Mouse (Mus musculus): Measurements from ENCODE around the gene Tspan12.
"Not testable (repeated sequence)": the region's sequence is repeated elsewhere in the genome, so short reads cannot be mapped to it uniquely, and the experiment has no call there.

Tspan12 gene

DNA sequence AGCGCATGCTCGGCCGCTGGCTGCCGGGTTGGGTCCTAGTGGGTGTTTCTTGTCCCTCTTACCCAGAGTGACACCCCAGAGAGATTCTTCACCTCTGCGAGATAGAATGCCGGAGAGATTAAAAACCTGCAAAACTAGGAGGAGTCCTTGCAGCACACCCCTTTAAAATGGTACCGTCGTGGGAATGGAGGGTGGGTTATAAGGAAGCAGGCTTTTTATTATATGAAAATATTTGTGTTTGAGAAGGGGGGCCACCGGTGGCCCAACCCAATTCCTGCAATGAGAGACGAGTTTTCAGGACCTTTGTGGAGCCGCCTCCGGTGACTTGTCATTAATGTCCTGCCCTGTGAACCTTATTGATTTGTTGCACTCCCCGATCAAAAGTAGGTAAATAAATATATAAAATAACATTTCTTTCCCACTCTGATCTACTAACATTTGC is at the start of gene Tspan12:
Gene Tspan12 (minus strand): TSS at position 172 of the 442 bp plus-strand sequence.
- no peak for DNase-seq

DNA sequence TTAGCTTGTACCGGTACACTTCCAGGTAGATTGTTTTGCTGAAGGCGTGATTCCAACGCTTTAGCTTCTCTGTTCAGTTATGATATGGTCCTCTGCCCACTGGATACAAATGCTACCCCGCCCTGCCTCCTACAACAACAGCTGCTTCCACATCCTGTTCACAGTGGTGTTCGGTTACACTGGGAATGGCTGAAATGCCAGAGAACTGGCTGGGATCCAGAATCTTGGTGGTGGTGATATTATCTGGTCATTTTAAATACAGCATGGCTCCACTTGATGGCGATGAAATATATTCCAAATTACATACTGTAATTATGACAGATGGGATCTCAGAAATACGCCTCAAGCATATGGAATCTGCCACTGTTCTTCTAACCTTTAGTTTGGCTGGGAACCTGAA is 42.1 kb upstream of the Tspan12 start:
- no peak for DNase-seq

DNA sequence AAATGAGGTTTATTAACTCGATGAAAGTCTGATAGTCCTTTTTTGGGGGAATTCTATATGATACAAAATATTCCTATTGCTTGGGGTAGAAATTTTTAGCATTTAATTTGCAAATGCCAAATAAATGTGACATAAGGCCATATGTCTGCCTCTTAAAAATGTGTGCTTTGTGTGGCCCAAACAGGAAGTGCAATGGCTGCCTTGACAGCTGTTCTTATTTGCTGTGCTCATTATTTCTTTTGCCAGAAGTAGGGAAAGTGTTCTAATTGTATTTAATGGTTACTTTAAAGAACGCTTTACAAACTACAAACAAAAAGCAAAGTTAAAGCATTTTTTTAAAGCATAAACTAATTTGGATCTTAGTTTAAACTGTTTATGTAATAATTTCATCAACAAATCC is 36.8 kb upstream of the Tspan12 start:
- no peak for DNase-seq

DNA sequence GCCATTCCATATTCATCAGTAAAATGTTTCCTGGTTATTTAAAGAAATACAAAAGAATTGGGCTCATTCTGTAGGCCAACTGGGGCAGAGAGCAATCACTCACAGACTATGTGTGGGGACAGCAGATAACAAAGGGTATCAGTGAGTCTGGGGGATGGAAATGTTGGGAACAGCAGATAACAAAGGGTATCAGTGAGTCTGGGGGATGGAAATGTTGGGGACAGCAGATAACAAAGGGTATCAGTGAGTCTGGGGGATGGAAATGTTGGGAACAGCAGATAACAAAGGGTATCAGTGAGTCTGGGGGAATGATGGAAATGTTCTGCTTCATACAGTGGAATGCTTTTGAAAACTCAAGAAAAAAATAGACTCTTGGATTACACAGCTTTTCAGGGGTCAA is 35.7 kb upstream of the Tspan12 start:
- not testable (repeated sequence) for DNase-seq

DNA sequence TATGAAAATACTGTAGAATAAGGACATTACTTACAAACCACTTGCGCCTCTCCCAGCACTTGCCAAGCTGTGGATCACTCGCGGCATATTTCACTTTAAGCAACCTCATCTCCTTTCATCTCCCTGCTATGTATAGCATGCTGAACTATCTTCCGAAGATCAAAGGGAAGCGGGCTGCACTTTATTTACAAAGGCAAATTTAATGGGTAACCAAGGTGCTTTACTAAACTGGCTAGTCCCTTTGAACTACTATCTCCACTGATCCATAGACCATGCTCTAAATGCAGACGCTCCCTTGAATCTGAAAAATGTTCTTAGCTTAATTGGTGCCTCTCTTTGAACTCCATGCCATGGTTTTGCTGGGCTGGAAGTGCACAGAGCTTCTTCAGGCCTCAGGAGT is 27.2 kb upstream of the Tspan12 start:
- no peak for DNase-seq

DNA sequence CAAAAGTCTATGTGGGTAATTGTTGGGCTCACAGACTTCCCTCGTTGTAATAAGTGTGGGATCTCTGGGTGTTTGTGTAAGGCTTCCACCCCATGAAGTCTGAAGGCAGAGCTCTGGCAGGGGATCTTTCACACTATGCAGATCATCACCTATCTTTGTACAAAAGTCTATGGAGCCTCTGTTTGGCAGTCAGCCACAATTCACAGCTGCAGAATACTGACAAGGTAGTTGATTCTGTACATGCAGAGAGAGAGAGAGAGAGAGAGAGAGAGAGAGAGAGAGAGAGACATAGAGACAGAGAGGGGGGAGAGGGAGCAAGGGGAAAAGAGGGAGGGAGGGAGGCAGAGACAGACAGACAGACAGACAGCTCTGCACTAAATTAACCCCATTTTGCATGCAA is 15.0 kb upstream of the Tspan12 start:
- no peak for DNase-seq

DNA sequence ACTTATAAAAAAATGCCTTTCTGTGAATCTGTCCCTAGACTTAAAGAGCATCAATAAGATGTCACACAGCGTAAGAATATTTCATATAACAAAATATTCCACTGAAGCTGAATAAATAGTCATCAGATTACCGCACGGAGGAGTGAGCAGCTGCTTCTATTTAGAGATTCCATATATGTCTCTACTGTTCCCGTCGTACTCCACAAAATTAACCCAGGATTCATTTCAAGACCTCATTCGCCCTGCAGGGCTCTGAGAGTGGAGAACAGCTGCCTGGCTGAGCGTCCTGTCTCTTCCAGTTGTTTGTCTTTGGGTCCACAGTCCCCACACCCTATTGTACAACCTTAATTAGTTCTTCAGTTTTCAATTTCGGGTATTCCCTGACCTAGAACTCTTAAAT is 11.9 kb upstream of the Tspan12 start:
- DNase-seq, result no peak

DNA sequence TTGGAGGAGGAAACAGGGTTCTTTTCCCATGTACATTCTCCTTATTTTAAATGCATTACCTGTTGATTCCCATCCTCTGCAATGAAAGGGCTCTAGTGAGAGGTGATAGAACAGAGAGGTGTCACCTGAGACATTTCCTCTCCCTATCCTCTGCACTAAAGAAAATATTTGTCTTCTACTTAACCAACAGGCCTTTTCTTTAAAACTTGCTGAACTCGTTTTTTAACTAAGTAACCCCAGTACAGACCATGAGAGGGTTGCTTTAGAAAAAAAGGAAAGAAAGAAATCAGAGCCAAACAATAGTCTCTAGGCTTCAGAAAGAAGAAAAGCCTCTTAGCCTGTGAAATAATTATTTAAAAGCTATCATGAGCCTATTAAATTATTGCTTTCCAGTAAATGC is 11.2 kb upstream of the Tspan12 start:
- DNase-seq, result no peak

DNA sequence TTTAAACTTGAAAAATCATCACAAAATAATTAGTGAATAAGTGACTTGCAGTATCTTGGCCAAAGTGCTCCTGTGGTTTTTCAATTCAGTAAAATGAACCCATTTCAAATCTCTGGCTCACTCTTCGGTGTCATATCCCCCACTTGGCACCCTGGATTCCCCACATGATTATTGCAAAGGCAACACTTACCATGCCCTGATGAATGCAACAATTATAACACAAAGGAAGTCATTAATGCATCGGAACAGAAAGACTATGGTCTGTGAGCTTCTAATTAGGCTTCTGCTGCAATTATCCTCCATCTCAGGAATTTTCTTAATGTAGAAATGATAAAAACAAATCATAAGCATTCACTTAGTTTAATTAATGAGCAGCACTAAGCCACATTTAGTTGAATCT is 9.0 kb upstream of the Tspan12 start:
- DNase-seq, result no peak

DNA sequence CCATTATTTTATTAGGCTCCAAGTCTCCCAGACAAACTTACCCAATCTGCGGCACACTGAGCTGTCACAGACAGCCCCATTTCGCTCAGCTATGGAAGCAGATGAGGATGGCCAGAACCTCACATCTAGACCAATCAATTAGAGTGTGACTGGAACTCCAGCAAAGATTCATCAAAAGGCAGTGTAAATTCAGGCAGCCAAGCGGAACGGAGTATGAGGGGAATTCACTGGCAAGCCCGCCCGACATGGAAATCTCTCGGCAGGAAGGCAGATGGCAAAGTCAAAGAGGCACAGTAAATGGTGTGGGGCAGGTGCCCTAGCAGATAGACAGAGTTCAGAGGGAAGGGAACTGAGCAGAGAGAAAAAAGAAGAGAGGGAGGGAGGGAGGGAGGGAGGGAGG is 5.5 kb upstream of the Tspan12 start:
- DNase-seq, result no peak

DNA sequence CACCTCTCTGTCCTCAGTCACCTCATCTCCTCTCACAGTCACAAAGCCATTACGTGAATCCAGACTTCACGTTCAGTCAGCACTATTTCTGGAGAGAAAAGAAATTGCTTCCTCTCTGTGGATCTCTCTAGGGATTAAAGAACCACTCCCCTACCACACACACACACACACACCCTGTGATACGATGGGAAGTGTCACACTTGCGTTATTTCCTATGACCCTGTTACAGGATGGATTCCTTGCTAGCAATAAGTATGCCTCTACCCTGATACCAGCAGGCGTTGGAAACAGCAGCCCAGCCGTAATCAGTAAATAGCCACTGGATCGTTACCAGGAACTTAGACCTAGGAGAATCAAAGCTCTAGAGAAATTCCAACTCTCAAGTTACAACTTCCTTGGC is 3.6 kb upstream of the Tspan12 start:
- DNase-seq, result no peak

DNA sequence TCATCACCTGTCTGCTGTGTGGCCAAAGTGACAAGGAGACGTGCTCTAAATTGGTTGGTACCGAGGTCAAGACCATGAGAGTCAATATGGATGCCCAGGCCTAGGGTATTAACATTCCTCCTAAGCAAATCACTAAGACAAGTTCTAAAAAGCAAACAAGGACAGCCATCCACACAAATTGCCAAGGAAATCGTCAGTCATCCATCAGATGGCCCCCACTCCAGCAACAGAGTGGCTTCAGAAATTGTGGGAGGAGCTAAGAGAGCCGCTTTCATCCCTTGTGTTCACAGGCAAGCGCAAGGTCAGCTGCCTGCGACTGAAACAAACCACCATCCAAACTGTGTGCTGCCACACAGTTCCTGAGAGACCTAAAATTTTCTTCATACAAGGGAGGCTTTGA is 1.0 kb upstream of the Tspan12 start:
- no peak for DNase-seq

DNA sequence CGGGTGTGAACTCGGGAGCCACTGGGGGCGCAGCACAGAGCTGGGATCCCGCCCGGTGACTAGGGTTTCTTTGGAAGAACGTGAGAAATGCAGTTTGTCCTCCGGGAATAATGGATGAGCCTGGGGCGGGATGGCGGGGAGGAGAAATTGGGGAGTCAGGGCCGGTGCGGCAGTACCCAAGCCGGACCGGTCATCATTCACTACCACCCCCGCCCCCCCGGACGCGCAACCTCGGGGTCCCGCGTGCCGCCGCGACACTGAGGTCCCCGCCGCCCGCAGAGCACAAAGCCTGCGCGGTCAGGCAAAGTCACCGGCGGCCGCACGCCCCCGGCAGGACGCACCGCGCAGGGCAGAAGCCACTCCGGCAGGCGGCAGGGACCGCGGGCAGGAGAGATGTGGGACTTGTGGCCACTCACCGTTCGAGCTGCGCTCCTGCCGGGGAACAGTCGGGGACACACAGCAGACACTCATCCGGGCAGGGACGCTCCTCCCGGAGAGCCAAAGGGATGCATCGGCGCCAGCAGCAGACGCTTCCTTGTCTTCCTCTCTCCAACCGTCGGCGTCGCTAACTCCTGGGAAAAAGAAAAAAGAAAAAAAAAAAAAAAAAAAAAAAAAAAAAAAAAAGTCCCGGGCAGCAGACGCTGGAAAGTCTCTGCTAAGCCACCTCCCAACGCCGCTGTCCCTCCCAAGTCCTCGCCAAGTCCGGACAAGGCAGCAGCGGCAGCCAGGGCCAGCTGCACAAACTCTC is 545 bp downstream of the Tspan12 start:
- DNase-seq, result no peak

DNA sequence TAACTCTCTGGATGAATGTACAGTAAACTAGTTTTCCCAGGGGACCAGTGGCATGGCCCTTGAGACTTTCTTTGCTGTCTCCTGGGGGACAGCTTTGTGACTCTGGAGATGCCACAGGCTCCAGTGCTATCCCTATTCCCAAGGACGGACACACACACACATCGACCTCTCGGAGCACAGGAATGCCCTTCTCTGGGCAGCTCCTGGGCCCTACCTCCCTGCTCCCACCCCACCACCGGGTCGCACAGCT is 1.0 kb downstream of the Tspan12 start:
- no peak for DNase-seq

DNA sequence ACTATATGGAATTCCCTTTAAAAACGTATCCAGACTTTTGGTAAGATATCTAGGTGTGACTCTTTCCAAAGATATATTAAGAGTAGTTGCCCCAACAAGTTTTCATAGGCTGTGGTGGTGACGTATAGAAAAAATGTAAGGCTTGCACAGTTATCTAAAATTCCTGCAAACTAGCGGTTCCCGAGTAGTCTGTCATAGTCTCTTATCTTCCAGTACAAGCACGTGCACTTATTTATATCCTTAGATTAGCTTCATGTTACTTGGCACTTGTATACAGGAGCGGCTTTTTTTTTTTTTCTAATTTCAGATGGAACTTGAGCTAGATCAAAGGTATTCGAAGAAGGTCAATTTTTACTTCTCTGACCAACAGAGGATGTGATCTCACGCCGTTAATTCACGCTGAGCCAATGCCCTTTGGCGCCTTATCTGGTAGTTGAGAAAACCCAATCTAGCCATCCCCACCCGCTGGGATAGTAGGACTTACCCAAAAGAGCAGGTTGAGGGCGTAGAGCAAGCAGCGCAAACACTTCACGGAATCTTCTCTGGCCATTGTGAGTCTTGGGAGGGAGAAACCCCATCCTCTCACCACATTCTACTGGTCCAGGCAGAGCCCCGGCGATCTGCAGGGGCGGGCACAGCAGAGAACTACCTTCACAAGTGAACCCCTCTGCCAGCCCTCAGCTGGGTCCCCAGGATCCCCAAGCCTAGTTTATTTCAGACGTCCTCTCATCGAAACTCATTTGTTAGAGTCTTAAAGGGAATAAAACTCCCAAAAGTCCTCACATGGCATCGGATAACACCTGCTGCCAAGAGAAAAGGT is 1.6 kb downstream of the Tspan12 start:
- no peak for DNase-seq

DNA sequence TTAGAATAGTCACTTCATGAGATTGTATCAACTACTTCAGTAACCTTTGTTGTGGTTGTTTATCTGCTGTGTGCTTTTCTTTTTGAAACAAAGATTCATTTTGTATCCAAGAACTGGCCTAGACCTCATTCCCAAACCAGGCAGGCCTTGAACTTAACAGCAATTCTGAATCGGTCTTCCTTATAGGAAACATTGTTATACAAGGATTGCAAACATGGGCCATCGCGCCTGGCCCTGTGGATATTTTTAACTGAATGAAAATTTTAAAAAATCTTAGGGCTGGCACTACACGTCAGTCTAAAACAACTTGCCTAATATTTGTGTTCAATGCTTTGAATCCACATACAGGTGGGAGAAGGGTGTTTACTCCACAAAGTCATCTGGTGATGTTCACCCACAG is 3.5 kb downstream of the Tspan12 start:
- no peak for DNase-seq

DNA sequence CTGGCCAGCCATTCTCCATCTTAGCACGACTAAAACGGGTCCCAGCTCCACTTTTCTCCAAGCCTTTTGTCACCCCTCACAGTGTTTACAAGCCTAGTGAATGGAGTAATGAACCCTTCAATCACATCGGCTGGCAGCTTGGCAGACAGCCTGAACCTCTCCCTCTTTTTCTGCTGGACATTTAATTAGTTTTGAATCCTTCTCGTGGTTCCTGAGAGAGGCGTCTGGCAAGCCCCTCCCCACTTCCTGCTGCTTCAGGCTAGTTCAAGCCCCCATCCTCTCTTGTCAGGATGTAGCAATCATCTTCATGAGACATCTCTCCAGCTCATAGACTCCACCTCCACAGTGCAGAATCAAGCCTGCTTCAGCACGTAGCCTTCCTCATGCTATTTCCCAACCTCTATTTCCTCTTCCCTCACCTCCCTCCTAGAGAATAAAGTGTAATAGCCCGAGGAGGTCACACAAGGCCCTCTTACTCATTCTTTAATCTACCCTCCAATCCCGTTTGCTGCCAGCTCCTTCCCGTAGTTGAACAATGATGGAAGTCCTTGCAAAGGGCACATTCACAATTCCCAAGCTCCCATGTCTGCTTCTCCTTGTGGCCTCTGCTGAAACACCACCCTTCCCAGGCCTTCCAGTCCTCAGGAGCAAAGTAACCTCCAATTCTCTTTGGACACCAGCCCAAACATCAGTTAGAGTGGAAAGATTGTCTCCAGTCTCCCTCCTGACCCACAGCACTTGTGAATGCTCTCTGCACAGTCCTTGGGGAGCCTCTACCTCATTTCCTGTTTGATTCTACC is 12.1 kb downstream of the Tspan12 start:
- no peak for DNase-seq

DNA sequence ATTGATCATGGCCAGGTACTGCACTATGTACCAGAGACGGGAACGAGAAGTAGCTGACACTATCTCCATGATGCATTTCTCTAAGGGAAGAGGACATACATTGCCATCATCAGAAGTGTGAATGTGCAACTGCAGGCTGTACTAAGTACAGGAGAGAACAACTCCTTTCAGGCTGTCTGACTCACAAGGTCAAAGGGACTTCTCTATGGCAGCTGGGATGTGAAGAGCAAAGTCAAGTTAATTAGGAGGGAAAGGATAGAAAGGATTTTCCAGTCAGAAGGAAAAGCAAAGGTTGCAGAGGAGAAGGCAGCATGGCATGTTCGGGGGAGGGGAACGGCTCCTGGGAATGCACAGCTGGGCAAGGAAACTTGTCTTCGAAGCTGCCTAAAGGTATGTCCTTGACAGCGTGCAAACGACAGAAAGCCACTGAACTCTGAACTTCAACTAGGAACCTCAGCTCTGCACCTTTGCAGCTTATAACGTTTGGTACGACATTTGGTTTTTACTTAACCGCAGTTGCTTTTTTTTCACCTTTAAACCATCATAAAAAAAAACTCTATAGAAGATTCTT is 13.0 kb downstream of the Tspan12 start:
- DNase-seq, result no peak

DNA sequence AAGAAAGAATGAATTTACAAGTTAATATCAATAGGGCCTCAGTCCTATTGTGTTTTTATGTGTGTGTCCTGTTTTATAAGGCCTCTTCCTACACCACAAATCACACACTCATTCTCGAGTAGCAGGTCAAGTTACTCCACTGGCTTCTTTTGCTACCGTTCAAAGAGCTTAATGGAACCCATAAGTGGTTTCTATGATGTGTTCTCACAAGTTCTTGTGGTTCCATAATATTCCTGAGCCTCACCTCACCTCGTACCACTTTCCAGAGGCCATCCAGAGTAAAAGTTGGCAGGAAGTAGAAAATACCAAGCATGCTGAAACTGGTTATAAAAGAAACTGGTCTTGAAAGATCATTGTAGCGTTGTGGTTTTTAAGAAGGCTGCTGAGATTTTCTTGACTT is 18.8 kb downstream of the Tspan12 start:
- DNase-seq, result no peak

DNA sequence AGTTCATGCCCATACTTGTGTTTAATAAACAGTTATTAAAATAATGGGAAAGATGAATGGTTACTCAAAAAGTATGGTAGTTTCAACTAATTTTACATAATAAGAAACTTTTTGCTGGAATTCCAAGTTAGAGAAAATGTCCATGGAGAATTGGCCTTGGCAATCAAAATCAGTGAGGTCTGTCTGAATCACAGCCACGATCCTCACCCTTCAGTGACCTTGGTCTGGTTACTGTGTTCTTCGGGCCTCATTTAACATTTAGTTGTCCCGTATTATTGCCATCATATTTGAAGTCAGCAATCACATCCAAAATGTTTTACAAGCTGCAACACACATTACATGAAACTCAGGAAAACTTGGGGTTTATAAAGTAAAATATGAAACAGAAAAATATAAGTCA is 20.4 kb downstream of the Tspan12 start:
- DNase-seq, result no peak

DNA sequence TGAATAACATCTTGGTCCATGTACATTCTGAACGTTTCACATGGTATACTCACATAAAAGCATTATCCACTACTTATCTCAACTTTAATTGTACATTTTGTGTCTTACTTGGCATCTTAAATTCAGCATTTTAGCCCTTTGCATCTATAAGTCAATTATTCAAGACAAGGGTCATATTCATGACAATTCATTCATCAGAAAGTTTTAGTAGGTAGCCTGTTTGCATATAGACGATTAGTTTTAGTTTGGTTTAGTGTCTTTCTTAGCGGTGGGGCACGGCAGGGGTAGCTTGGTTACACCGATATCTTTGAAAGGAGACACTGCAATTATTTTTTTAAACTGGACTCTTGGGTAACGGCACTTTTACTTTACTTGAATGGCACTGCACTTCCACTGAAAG is 21.4 kb downstream of the Tspan12 start:
- DNase-seq, result no peak

DNA sequence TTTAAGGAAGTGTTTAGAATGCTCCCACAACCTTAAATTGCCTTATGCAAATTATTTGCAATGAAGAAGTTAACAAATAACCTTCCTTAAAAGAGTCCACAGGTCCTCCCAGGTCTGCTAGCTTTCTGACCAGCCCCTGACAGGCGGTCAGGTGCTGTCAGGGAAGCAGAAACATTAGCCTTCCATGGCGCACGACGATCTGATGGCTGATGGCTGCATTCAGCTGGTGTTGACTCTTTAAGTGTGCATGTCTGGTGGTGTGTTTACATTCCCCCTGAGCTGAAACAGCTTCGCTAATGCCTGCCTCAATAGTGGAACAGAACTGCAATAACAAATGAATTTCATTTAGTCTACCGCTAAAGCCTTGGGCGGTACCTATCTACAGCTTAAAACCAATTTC is 22.4 kb downstream of the Tspan12 start:
- DNase-seq, result no peak

DNA sequence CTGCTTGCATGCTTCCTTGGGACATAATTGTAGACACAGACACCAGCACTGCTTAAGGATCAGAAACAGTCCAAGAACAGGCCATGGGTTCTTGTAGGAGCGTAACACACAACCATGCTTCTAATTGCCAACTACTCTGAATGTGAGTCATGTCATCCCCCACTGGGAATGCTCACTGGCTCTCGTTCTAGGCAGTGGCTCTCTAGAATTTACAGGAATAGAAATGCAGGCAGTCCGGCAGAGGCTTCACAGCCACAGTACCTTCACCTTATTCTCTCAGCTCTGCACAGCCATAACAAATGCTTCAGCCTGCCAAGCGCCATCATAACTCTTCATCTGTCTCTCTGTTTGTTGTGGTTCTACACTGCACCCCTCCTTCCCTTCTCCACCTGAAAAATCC is 23.9 kb downstream of the Tspan12 start:
- no peak for DNase-seq

DNA sequence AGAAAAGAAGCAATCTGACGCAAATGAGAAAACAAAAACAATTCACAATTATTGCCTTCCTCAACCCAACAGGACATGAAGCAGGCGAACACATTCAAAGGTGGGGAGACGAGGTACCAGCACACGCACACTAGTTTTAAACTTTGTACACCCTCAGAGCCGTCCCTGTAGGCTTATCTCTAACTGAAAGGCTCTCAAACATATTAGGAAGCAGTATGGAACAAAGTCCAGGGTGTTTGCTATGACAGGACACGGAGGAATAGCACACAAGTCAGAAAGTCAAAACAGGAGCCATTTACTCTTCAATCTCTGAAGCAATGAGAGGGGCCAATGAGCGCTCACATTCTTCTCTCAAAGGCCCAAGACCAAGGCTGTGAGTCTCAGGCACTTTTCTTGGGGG is 24.3 kb downstream of the Tspan12 start:
- DNase-seq, result no peak

All from thymus, postnatal 25 days (tissue).